ENCODE assay signal across 7 mouse cellular contexts in genomic region chr17:5840550-5841127, GRCm38 (mm10). TPM values are rescaled to one million over a fixed set of nuclear protein-coding genes. Genes with fewer than 3 reads are reported as not detected.
DNase-seq lines count a peak whose midpoint lies in the region; ATAC-seq lines count a peak whose summit lies in the region.

No protein-coding gene starts in this region.

- H3K9me3 ChIP-seq in embryonic facial prominence, embryonic 14.5 days (ENCODE audit: control insufficient read depth, low read length) = no peaks in the 10 kb centered on the region
- H3K9me3 ChIP-seq in hindbrain, embryonic 14.5 days (ENCODE audit: control insufficient read depth, low read length) = no peaks in the 10 kb centered on the region
- no peaks in the 10 kb centered on the region for H3K9me3 ChIP-seq in liver, embryonic 16.5 days (replicated peaks; ENCODE audit: control insufficient read depth, low read length)
- no peaks in the 10 kb centered on the region for H3K9me3 ChIP-seq in neural tube, embryonic 13.5 days

- no peaks in the 10 kb centered on the region for H3K36me3 ChIP-seq in embryonic facial prominence, embryonic 14.5 days (ENCODE audit: control insufficient read depth, insufficient read depth, low read length)
- no peaks in the 10 kb centered on the region for H3K36me3 ChIP-seq in hindbrain, embryonic 14.5 days (replicated peaks; ENCODE audit: control insufficient read depth, insufficient read depth)
- H3K36me3 ChIP-seq in liver, embryonic 16.5 days (ENCODE audit: control insufficient read depth, insufficient read depth) = no peaks in the 10 kb centered on the region
- no peaks in the 10 kb centered on the region for H3K36me3 ChIP-seq in neural tube, embryonic 13.5 days

- H3K4me1 ChIP-seq in embryonic facial prominence, embryonic 14.5 days (ENCODE audit: control insufficient read depth, insufficient read depth, low read length) = peaks cover 14% of the 10 kb centered on the region
- peaks cover 8% of the 10 kb centered on the region for H3K4me1 ChIP-seq in hindbrain, embryonic 14.5 days (replicated peaks; ENCODE audit: control insufficient read depth, insufficient read depth, low read length)
- peaks cover 11% of the 10 kb centered on the region for H3K4me1 ChIP-seq in liver, embryonic 16.5 days (ENCODE audit: control insufficient read depth, low read depth, low read length)
- H3K4me1 ChIP-seq in neural tube, embryonic 13.5 days (replicated peaks) = peaks cover 19% of the 10 kb centered on the region

- H3K4me2 ChIP-seq in embryonic facial prominence, embryonic 14.5 days (ENCODE audit: low read depth, low read length) = peak overlapping the region; percentile 77
- H3K4me2 ChIP-seq in hindbrain, embryonic 14.5 days (replicated peaks) = peak overlapping the region; percentile 82
- peak overlapping the region; percentile 82 for H3K4me2 ChIP-seq in liver, embryonic 16.5 days (ENCODE audit: low read depth, low read length)
- peak overlapping the region; percentile 71 for H3K4me2 ChIP-seq in neural tube, embryonic 13.5 days

- no peaks in the 10 kb centered on the region for H3K27me3 ChIP-seq in embryonic facial prominence, embryonic 14.5 days (replicated peaks; ENCODE audit: control insufficient read depth, insufficient read depth, low read length)
- H3K27me3 ChIP-seq in hindbrain, embryonic 14.5 days (ENCODE audit: control insufficient read depth, insufficient read depth, low read length) = no peaks in the 10 kb centered on the region
- no peaks in the 10 kb centered on the region; the same call in 1 of the 2 replicates for H3K27me3 ChIP-seq in liver, embryonic 16.5 days (ENCODE audit: control insufficient read depth, insufficient read depth, low read depth, low read length)
- no peaks in the 10 kb centered on the region for H3K27me3 ChIP-seq in neural tube, embryonic 13.5 days

- peak; percentile 48 for ATAC-seq in embryonic facial prominence, embryonic 14.5 days (ENCODE audit: low read depth)
- ATAC-seq in hindbrain, embryonic 14.5 days (ENCODE audit: low FRiP score) = peak; percentile 46
- ATAC-seq in liver, embryonic 16.5 days (ENCODE audit: low read depth) = peak; percentile 38; the same call in 1 of the 2 replicates
- ATAC-seq in neural tube, embryonic 13.5 days (ENCODE audit: low read depth) = peak; percentile 69

- H3K27ac ChIP-seq in embryonic facial prominence, embryonic 14.5 days (replicated peaks; ENCODE audit: low read depth, low read length) = peak overlapping the region; percentile 98
- peak overlapping the region; percentile 92 for H3K27ac ChIP-seq in hindbrain, embryonic 14.5 days
- peak overlapping the region; percentile 92 for H3K27ac ChIP-seq in liver, embryonic 16.5 days (ENCODE audit: low read length)
- H3K27ac ChIP-seq in neural tube, embryonic 13.5 days (replicated peaks) = peak overlapping the region; percentile 94

- 9% methylated on average over 18 of the region's 32 CpGs for WGBS in embryonic facial prominence, embryonic 14.5 days
- WGBS in hindbrain, embryonic 14.5 days = 6% methylated on average over 32 of the region's 32 CpGs
- WGBS in liver, embryonic 16.5 days (ENCODE audit: insufficient replicate concordance) = 4% methylated on average over 32 of the region's 32 CpGs
- WGBS in neural tube, embryonic 13.5 days = 6% methylated on average over 32 of the region's 32 CpGs

- peak overlapping the region; percentile 98 for H3K9ac ChIP-seq in embryonic facial prominence, embryonic 14.5 days (ENCODE audit: low read depth, low read length)
- peak overlapping the region; percentile 91 for H3K9ac ChIP-seq in hindbrain, embryonic 14.5 days
- H3K9ac ChIP-seq in liver, embryonic 16.5 days (ENCODE audit: low read depth, low read length) = peak overlapping the region; percentile 84
- peak overlapping the region; percentile 92 for H3K9ac ChIP-seq in neural tube, embryonic 13.5 days

- H3K4me3 ChIP-seq in embryonic facial prominence, embryonic 14.5 days (ENCODE audit: low read depth, low read length) = peak overlapping the region; percentile 86
- peak overlapping the region; percentile 87 for H3K4me3 ChIP-seq in hindbrain, embryonic 14.5 days (replicated peaks; ENCODE audit: low read length)
- peak overlapping the region; percentile 79 for H3K4me3 ChIP-seq in liver, embryonic 16.5 days (ENCODE audit: low read depth, low read length)
- peak overlapping the region; percentile 81 for H3K4me3 ChIP-seq in neural tube, embryonic 13.5 days

- DNase-seq in thymus, postnatal 14 days = peak; percentile 28
- DNase-seq in thymus, postnatal 0 days (ENCODE audit: low spot score) = no peak
- DNase-seq in adrenal gland, postnatal 4 days (ENCODE audit: low spot score in 2 of 2) = peak; percentile 18 to 34
- peak; percentile 34 for DNase-seq in embryonic facial prominence, embryonic 14.5 days (ENCODE audit: low spot score)
- DNase-seq in hindbrain, embryonic 14.5 days (ENCODE audit: low spot score) = no peak

RNA-seq across cellular contexts. Expression of gene Snx9, which starts 0.5 kb away (rescaled TPM):
- 15.4 and 15.9 TPM in 2 replicates for polyA plus RNA-seq in thymus, postnatal 0 days (2015; fragmentation: Nextera tagmentation; extraction: Ambion mirVana)
- total RNA-seq in adrenal gland, postnatal 4 days (2021) = 10 to 100 TPM; 52.0 to 57.6 TPM
- polyA plus RNA-seq in embryonic facial prominence, embryonic 14.5 days (2014; fragmentation: Nextera tagmentation; extraction: Ambion mirVana) = 37.5 and 40.9 TPM in 2 replicates
- 9.4 and 10.8 TPM in 2 replicates for polyA plus RNA-seq in hindbrain, embryonic 14.5 days (2014; fragmentation: Nextera tagmentation; extraction: Ambion mirVana)
- 9.9 and 10.5 TPM in 2 replicates for polyA plus RNA-seq in liver, embryonic 16.5 days (2015; fragmentation: Nextera tagmentation; extraction: Ambion mirVana)
- polyA plus RNA-seq in neural tube, embryonic 13.5 days (2015; fragmentation: Nextera tagmentation; extraction: Ambion mirVana) = 9.5 and 10.8 TPM in 2 replicates

Comparison
In these comparisons a context has a peak if more than half of its experiments do, and no peak if none do; other contexts are left out.
1. DNase-seq: peak in thymus, postnatal 14 days (single experiment), adrenal gland, postnatal 4 days (2 of 2) and embryonic facial prominence, embryonic 14.5 days (single experiment); none in thymus, postnatal 0 days (single experiment) and hindbrain, embryonic 14.5 days (single experiment).
2. Peak in every context shown above with its lines, with median percentiles within 50 percentile points of each other: ATAC-seq, H3K27ac ChIP-seq, H3K4me2 ChIP-seq, H3K4me3 ChIP-seq and H3K9ac ChIP-seq.